Mouse (Mus musculus) CH12.LX (cell line): Measurements from ENCODE around the gene Palm2.

ENCODE experiments used
- EP300 ChIP-seq: IDR thresholded peaks from 2 replicates; pipeline ENCODE4 v1.6.1; 2011; ENCODE audit warnings: low read length, improper control_type of control experiment
- MEF2A ChIP-seq: IDR thresholded peaks from 2 replicates; pipeline ENCODE4 v1.6.1; 2014; ENCODE audit warnings: low read depth, mild to moderate bottlenecking, inconsistent platforms, low read length, improper control_type of control experiment, borderline replicate concordance
- POLR2A ChIP-seq: IDR thresholded peaks from 2 replicates; pipeline ENCODE4 v1.6.1; 2011; ENCODE audit warnings: low read depth, mild to moderate bottlenecking, improper control_type of control experiment, low read length
- TCF12 ChIP-seq: IDR thresholded peaks from 2 replicates; pipeline ENCODE4 v1.6.1; 2014; ENCODE audit warnings: low read depth, mild to moderate bottlenecking, inconsistent platforms, low read length, improper control_type of control experiment
- USF2 ChIP-seq: conservative IDR thresholded peaks from 2 replicates; pipeline ENCODE4 v1.6.1; 2011; ENCODE audit warnings: low read depth, low read length, improper control_type of control experiment

DNA sequence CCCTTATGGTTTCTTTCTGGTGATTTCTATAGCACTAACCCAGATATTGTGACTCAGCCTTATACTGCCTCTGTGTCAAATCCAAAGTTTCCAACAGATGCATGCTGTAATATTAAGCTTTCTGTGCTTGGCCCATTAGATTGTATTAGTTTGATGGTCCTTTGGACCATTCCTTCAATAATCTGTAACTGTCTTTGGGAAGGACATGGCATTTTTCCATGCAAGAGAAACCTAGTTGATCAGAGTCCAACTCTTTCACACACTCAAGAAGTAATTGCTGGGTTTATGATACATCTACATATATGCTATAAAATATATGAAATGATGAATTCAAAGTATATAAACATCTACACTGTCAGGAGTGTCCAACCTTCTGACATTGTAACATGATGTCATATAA lies 281.8 kb downstream of the Palm2 start:
- no peak for TF ChIP-seq EP300
- no peak for TF ChIP-seq TCF12
- no peak for TF ChIP-seq POLR2A
- no peak for TF ChIP-seq MEF2A
- TF ChIP-seq USF2 = no peak
